Mouse (Mus musculus): ENCODE results near the gene Olfr1303. TPM values are rescaled to one million over a fixed set of nuclear protein-coding genes. Genes with fewer than 3 reads are reported as not detected.

Gene Olfr1303
- not detected in 2 replicates for polyA plus RNA-seq (2015; fragmentation: Nextera tagmentation; extraction: Ambion mirVana)

DNA sequence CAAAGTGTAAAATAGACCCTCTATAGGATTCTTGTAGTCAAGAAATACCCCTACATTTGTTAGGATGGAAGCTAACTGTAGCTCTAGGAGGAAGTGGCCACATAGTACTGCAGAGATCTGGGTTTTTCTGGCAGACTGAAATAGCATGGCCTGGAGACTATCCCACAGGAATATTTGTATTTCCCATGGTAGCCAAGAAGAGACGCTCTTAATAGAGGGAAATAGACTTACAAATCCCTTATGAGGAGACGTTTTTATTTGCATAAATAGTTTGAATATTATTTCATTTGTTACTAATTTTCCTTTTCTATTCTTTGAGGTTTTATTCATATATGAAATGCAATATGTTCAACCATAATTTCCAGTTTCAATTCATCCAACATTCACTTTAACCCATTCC, at the start of gene Olfr1303:
Gene Olfr1303 (minus strand): TSS at position 101 of the 400 bp plus-strand sequence.
- H3K9me3 ChIP-seq (ENCODE audit: low read length): no peaks in the 10 kb centered on the region

DNA sequence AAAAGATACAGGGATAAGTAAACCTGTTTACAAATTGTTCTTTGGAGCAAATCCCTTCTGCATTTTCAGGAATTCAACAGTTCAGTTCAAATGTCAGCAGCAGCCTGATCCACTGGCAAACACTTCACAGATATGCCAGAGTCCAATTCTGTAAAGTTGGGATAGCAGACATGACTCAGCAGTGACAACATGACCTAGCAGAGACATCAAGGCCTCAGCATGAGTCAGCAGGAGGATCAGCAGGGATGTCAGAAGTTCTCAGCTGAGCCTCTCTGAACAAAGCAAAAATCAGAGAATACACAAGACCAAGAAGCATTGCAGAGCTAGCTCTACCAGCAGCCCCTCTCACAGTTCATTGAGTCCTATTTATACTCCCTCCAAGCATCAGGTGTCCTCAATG, 7.2 kb downstream of the Olfr1303 start:
- Histone ChIP-seq H3K9ac (replicated peaks; ENCODE audit: low read length) (no peak overlapping the region), H3K4me3 (ENCODE audit: low read length) (no peak overlapping the region), H3K36me3 (ENCODE audit: insufficient read depth, low read length) (no peaks in the 10 kb centered on the region), H3K27ac (ENCODE audit: low read length) (no peak overlapping the region), H3K27me3 (ENCODE audit: insufficient read depth, low read length) (no peaks in the 10 kb centered on the region), H3K4me2 (replicated peaks; ENCODE audit: low read depth, low read length) (no peak overlapping the region), H3K9me3 (ENCODE audit: low read length) (no peaks in the 10 kb centered on the region), H3K4me1 (ENCODE audit: insufficient read depth, low read length) (no peaks in the 10 kb centered on the region)
- ATAC-seq (ENCODE audit: low FRiP score, low TSS enrichment): no peak

More for the DNA sequence above, at the start of gene Olfr1303:
- H3K4me3 ChIP-seq (ENCODE audit: low read length): no peak within 1 kb of the TSS
- no peaks in the 10 kb centered on the region for H3K36me3 ChIP-seq (ENCODE audit: insufficient read depth, low read length)
- WGBS: 82% methylated on average over 2 of the region's 2 CpGs
- H3K9ac ChIP-seq (replicated peaks; ENCODE audit: low read length): no peak within 1 kb of the TSS
- no peaks in the 10 kb centered on the region for H3K4me1 ChIP-seq (ENCODE audit: insufficient read depth, low read length)
- no peak for ATAC-seq (ENCODE audit: low FRiP score, low TSS enrichment)
- no peak within 1 kb of the TSS for H3K27ac ChIP-seq (ENCODE audit: low read length)
- H3K27me3 ChIP-seq (ENCODE audit: insufficient read depth, low read length): no peaks in the 10 kb centered on the region
- H3K4me2 ChIP-seq (replicated peaks; ENCODE audit: low read depth, low read length): no peak within 1 kb of the TSS

DNA sequence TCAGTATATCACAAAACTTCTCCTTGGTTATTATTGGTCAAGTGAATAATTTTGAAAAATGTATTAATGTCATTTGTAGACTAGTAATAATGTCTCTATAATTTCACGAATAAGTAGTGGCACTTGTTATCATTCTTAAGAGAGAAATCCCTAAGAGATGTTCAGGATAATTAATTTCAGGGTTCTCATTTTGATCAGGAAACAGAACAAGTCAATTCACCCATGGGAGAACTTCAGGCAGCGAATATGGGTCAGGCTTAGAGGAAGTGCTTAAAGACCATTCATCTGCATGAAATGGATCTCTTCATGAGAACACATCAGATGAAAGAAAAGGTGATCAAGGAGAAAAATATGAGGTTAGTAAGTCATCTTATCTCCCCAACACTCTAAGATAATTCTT, 43.0 kb downstream of the Olfr1303 start, which contains the start of gene Olfr1302:
Gene Olfr1302 (plus strand): TSS at position 301 of the 400 bp plus-strand sequence.
- no peaks in the 10 kb centered on the region for H3K36me3 ChIP-seq (ENCODE audit: insufficient read depth, low read length)
- no peaks in the 10 kb centered on the region for H3K9me3 ChIP-seq (ENCODE audit: low read length)
- no peak for ATAC-seq (ENCODE audit: low FRiP score, low TSS enrichment)
- H3K9ac ChIP-seq (replicated peaks; ENCODE audit: low read length): no peak within 1 kb of the TSS
- WGBS: 78% methylated on average over 2 of the region's 2 CpGs
- H3K4me2 ChIP-seq (replicated peaks; ENCODE audit: low read depth, low read length): no peak within 1 kb of the TSS
- no peak within 1 kb of the TSS for H3K4me3 ChIP-seq (ENCODE audit: low read length)
- H3K27ac ChIP-seq (ENCODE audit: low read length): no peak within 1 kb of the TSS
- H3K4me1 ChIP-seq (ENCODE audit: insufficient read depth, low read length): no peaks in the 10 kb centered on the region
- H3K27me3 ChIP-seq (ENCODE audit: insufficient read depth, low read length): no peaks in the 10 kb centered on the region

Other genes with a start within 250 kb of the Olfr1303 start
- gene Olfr1297, start 193.8 kb downstream of the Olfr1303 start, polyA plus RNA-seq (2015; fragmentation: Nextera tagmentation; extraction: Ambion mirVana): not detected in 2 replicates
- not detected in 2 replicates for gene Olfr1298, start 171.1 kb downstream of the Olfr1303 start, polyA plus RNA-seq (2015; fragmentation: Nextera tagmentation; extraction: Ambion mirVana)
- not detected in 2 replicates for gene Olfr1299, start 158.9 kb downstream of the Olfr1303 start, polyA plus RNA-seq (2015; fragmentation: Nextera tagmentation; extraction: Ambion mirVana)
- not detected in 2 replicates for gene Olfr1301, start 69.3 kb downstream of the Olfr1303 start, polyA plus RNA-seq (2015; fragmentation: Nextera tagmentation; extraction: Ambion mirVana)
- gene Olfr1302, start 42.9 kb downstream of the Olfr1303 start, polyA plus RNA-seq (2015; fragmentation: Nextera tagmentation; extraction: Ambion mirVana): not detected in 2 replicates
- gene Olfr1305, start 56.8 kb upstream of the Olfr1303 start, polyA plus RNA-seq (2015; fragmentation: Nextera tagmentation; extraction: Ambion mirVana): not detected in 2 replicates
- not detected in 2 replicates for gene Olfr1306, start 95.9 kb upstream of the Olfr1303 start, polyA plus RNA-seq (2015; fragmentation: Nextera tagmentation; extraction: Ambion mirVana)
- not detected in 2 replicates for gene Olfr1307, start 129.1 kb upstream of the Olfr1303 start, polyA plus RNA-seq (2015; fragmentation: Nextera tagmentation; extraction: Ambion mirVana)
- gene Olfr1308, start 144.6 kb upstream of the Olfr1303 start, polyA plus RNA-seq (2015; fragmentation: Nextera tagmentation; extraction: Ambion mirVana): not detected in 2 replicates
- not detected in 2 replicates for gene Olfr1309, start 169.9 kb upstream of the Olfr1303 start, polyA plus RNA-seq (2015; fragmentation: Nextera tagmentation; extraction: Ambion mirVana)
- not detected in 2 replicates for gene Olfr1310, start 192.4 kb upstream of the Olfr1303 start, polyA plus RNA-seq (2015; fragmentation: Nextera tagmentation; extraction: Ambion mirVana)
- gene Olfr1311, start 204.1 kb upstream of the Olfr1303 start, polyA plus RNA-seq (2015; fragmentation: Nextera tagmentation; extraction: Ambion mirVana): not detected in 2 replicates
- gene Olfr1312, start 229.9 kb upstream of the Olfr1303 start, polyA plus RNA-seq (2015; fragmentation: Nextera tagmentation; extraction: Ambion mirVana): not detected in 2 replicates

Measured in kidney, embryonic 16.5 days (tissue).